Mouse (Mus musculus) Muller cell, postnatal 12 days (primary cell): ENCODE measurements around the gene Hist2h2aa2.
"Not testable (repeated sequence)": the region's sequence is repeated elsewhere in the genome, so short reads cannot be mapped to it uniquely, and the experiment has no call there.

Source experiments
- DNase-seq: peaks from one replicate; pipeline ENCODE4 v3.0.0-alpha.2; 2015; ENCODE audit errors: inconsistent ontology term

The Hist2h2aa2 gene

GRCm38 (mm10) chr3:96261623-96262022 lies 21.5 kb upstream of the Hist2h2aa2 start:
- no peak for DNase-seq

- no peak for DNase-seq
Measured at GRCm38 (mm10) chr3:96260220-96260619, 20.1 kb upstream of the Hist2h2aa2 start.

GRCm38 (mm10) chr3:96257190-96257589 lies 17.1 kb upstream of the Hist2h2aa2 start:
- DNase-seq, result no peak

GRCm38 (mm10) chr3:96255926-96256593 lies 16.0 kb upstream of the Hist2h2aa2 start:
- no peak for DNase-seq

GRCm38 (mm10) chr3:96254683-96255355 lies 14.7 kb upstream of the Hist2h2aa2 start:
- no peak for DNase-seq

GRCm38 (mm10) chr3:96251787-96252186 lies 11.7 kb upstream of the Hist2h2aa2 start:
- no peak for DNase-seq

GRCm38 (mm10) chr3:96250890-96251289 lies 10.8 kb upstream of the Hist2h2aa2 start:
- no peak for DNase-seq

GRCm38 (mm10) chr3:96249034-96249345 lies 8.9 kb upstream of the Hist2h2aa2 start:
- no peak for DNase-seq

GRCm38 (mm10) chr3:96248141-96249033 lies 8.3 kb upstream of the Hist2h2aa2 start:
- DNase-seq, result no peak

GRCm38 (mm10) chr3:96247356-96248140 lies 7.5 kb upstream of the Hist2h2aa2 start:
- DNase-seq, result no peak

- DNase-seq, result not testable (repeated sequence)
Measured at GRCm38 (mm10) chr3:96246427-96246856, 6.4 kb upstream of the Hist2h2aa2 start, which contains the start of gene Hist2h3c1. TSS of gene Hist2h3c1 (plus strand) at chr3:96246685.

GRCm38 (mm10) chr3:96246018-96246417 lies 5.9 kb upstream of the Hist2h2aa2 start:
- not testable (repeated sequence) for DNase-seq

- DNase-seq, result peak; percentile 83
Measured at GRCm38 (mm10) chr3:96245003-96245886, 5.2 kb upstream of the Hist2h2aa2 start, which contains the start of gene Hist2h2aa1. TSS of gene Hist2h2aa1 (plus strand) at chr3:96245497.

GRCm38 (mm10) chr3:96243921-96244572 lies 4.0 kb upstream of the Hist2h2aa2 start:
- no peak for DNase-seq

- no peak for DNase-seq
Measured at GRCm38 (mm10) chr3:96240799-96241197, 722 bp upstream of the Hist2h2aa2 start.

GRCm38 (mm10) chr3:96238954-96239793 lies 902 bp downstream of the Hist2h2aa2 start, which contains the start of gene Hist2h3c2:
TSS of gene Hist2h3c2 (minus strand) at chr3:96239127.
- not testable (repeated sequence) for DNase-seq

GRCm38 (mm10) chr3:96237904-96238511 lies 2.1 kb downstream of the Hist2h2aa2 start:
- DNase-seq, result no peak

- no peak for DNase-seq
Measured at GRCm38 (mm10) chr3:96237335-96237903, 2.7 kb downstream of the Hist2h2aa2 start.
